Mouse (Mus musculus): ENCODE results near the gene Gm7735.
"Not testable (repeated sequence)": the region's sequence is repeated elsewhere in the genome, so short reads cannot be mapped to it uniquely, and the experiment has no call there.

- TF ChIP-seq GATA1 (IDR thresholded peaks at IDR 0.05; ENCODE audit: borderline replicate concordance, low read length); FLI1 (IDR thresholded peaks at IDR 0.05; ENCODE audit: low read length): not testable (repeated sequence)
Measured at GRCm38 (mm10) chr16:89169190-89169589, at the start of gene Gm7735.
